Mouse (Mus musculus): ENCODE results near the gene Tbc1d4. TPM values are rescaled to one million over a fixed set of nuclear protein-coding genes. Genes with fewer than 3 reads are reported as not detected.
A peak's percentile ranks its signal among the peaks of the same experiment; 100 is the strongest.
"Not testable (repeated sequence)": the region's sequence is repeated elsewhere in the genome, so short reads cannot be mapped to it uniquely, and the experiment has no call there.

The Tbc1d4 gene
- total RNA-seq, 2 experiments from 2014 or later: 34.7 to 39.6 TPM

DNA sequence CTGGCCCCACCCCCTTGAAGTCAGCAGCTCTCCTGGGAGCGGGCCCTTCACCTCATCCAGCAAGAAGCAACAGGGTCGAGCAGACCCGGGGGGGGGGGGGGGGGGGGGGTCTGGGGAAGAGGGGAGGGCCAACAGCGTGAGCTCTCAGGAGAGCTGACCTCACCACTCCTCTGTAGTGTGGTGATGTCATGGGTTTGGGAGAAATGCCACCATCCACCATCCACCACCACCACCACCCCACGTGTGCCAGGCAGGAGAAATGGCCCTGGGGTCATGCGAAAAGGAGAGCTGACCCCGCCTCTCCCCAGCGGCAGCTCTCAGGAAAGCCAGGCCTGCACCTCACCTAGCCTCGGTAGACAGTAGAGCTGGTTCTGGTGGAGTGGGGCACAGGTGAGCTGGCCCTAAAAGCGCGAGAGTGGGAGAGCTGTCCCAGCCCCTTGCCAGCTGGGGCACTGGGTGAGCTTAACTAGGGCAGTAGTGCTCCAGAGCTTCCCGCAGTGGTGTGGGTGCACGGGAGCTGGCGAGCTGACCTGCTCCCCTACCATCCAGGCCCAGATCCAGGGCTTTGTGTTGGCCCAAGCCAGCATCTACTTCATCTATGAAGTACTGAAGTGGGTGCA lies 11.8 kb downstream of the Tbc1d4 start:
- intact Hi-C loops (cut with DNase I): no loop called here
- no peak for DNase-seq

- intact Hi-C loops (cut with DNase I): no loop called here
- DNase-seq: no peak
Measured at GRCm38 (mm10) chr14:101596691-101597090, 12.3 kb downstream of the Tbc1d4 start.

- intact Hi-C loops (cut with DNase I): no loop called here
Measured at GRCm38 (mm10) chr14:101595301-101596080, 13.5 kb downstream of the Tbc1d4 start.

DNA sequence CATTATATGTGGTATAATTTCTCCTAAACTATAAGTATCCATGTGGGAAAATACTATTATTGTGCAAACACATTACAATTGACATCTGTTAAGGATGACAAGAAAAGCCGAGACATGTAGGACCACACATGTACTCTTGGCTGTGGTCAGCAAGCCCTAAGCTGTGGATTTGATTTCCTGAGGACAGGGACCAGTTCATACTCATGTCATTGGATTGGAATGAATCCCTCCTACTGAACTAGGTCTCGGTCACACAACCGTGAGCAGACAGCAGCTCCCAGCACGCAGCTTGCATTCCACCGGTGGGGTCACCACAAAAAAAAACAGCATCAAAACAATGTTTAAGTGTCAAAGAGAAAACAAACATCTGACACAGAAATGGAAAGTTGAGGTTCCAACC lies 15.0 kb downstream of the Tbc1d4 start:
- intact Hi-C loops (cut with DNase I): no loop called here
- no peak for DNase-seq

More at GRCm38 (mm10) chr14:101595301-101596080, 13.5 kb downstream of the Tbc1d4 start:
- no peak for DNase-seq

- intact Hi-C loops (cut with DNase I): no loop called here
- DNase-seq: no peak
Measured at GRCm38 (mm10) chr14:101593340-101593739, 15.7 kb downstream of the Tbc1d4 start.

GRCm38 (mm10) chr14:101591101-101591500 lies 17.9 kb downstream of the Tbc1d4 start:
- peak; percentile 43 to 49 for DNase-seq
- intact Hi-C loops (cut with DNase I): no loop called here

DNA sequence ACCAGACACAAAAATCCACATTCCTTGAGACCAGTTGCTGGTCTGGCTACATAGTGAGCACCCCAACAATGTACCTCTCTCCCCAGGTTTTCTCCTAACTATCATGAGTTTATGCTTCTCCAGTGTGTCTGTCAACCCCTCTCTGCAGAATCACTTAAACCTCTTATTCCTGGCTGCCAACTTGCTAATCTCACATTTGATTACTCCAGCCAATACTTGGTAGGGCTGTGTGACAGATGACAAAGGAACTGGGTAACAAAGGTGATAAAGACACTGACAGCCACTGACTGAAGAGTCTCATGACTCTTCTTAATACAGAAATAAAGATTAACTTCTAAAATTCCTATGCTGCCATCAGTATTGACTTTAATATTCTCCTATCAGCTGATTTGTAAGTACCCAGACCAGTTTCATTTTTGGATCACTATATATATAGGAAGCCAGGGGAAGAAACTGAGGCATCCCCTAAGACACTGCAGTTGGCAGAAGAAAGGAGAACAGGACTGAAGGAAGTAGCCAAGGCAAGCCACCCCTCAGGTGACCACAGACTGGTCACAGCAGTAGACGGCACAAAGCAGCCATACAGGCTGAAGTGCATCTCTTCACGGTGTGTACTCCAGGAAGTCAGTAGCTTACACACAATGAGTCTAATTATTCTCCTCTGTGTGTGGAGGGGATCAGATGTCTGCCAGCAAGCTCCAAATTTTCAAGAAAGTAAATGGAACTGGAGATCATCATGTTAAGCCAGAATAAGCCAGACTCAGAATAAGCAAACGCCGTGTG lies 20.6 kb downstream of the Tbc1d4 start:
- intact Hi-C loops (cut with DNase I); DNase-seq: not testable (repeated sequence)

DNA sequence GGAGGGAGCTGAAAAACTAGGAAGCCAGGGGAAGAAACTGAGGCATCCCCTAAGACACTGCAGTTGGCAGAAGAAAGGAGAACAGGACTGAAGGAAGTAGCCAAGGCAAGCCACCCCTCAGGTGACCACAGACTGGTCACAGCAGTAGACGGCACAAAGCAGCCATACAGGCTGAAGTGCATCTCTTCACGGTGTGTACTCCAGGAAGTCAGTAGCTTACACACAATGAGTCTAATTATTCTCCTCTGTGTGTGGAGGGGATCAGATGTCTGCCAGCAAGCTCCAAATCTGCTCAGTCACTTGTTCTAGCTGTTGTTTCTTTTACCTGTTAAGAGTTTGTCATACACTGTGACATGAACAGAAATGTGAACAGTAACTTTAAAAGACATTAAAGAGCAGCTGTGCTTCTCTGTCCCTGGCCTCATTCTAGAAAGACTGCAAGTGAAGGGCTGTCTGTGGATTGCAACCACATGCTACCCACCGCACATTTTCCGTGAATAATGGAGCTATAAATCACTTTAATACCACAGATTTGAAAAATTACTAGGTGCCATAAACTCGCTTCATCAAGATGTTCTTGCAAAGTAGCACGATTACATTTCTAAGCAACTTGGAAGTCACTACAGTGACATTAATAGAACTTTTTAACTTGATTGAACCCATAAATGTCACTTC lies 21.5 kb downstream of the Tbc1d4 start:
- DNase-seq; intact Hi-C loops (cut with DNase I): not testable (repeated sequence)

DNA sequence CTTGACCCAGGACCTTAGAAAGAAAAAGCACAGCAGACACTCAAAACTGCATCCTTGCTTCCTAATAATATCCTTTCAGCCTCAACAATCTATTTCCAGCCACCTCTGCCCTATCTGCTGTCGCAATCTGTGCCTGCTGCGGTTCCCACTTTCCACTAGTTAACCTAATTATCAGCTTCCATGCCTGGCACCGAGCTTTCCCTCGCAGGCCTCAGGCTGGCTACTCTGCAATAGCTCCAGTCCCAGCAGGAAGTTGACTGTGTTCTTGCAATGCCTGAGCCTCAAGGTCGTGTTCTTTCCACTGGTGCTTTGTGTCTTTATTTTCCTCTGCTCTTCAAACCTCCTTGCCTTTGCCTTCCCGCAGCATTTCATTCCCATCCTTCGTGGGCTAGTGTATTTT lies 22.9 kb downstream of the Tbc1d4 start:
- intact Hi-C loops (cut with DNase I): loop anchor here (1.0 kb wide), 1 partner anchor 12 kb away; no protein-coding TSS in a partner anchor
- peak in 1 of 2 experiments; percentile 44 for DNase-seq

DNA sequence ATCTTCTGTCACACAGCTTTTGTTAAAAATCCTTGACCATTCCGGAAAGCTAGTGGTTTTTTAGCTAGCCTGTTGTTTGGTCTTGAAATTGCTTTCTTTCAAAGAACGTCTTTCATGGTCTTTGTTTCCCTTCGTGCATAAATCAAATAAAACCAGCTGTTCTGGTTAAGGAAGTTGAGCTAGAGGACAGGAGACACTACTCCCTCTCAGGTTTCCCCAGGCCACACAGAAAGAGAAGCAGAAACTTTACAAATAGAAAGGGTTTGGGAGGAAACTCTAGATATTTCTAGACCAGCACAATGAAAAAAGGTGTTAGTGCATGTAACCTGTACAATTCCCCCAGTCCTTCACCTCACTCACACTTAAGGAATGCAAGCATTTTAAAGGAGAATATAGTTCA lies 33.3 kb downstream of the Tbc1d4 start:
- intact Hi-C loops (cut with DNase I): no loop called here
- no peak for DNase-seq

GRCm38 (mm10) chr14:101574536-101574935 lies 34.5 kb downstream of the Tbc1d4 start:
- no peak for DNase-seq
- intact Hi-C loops (cut with DNase I): loop anchor here (5.0 kb wide), 1 partner anchor 57 kb away; no protein-coding TSS in a partner anchor

GRCm38 (mm10) chr14:101573107-101573614 lies 35.8 kb downstream of the Tbc1d4 start:
- intact Hi-C loops (cut with DNase I): loop anchor here (5.0 kb wide), 1 partner anchor 56 kb away; no protein-coding TSS in a partner anchor
- peak in 1 of 2 experiments; percentile 37 for DNase-seq

- intact Hi-C loops (cut with DNase I): no loop called here
- DNase-seq: peak; percentile 57 to 60
Measured at GRCm38 (mm10) chr14:101568828-101569227, 40.2 kb downstream of the Tbc1d4 start.

GRCm38 (mm10) chr14:101566717-101567116 lies 42.3 kb downstream of the Tbc1d4 start:
- DNase-seq: no peak
- intact Hi-C loops (cut with DNase I): no loop called here

DNA sequence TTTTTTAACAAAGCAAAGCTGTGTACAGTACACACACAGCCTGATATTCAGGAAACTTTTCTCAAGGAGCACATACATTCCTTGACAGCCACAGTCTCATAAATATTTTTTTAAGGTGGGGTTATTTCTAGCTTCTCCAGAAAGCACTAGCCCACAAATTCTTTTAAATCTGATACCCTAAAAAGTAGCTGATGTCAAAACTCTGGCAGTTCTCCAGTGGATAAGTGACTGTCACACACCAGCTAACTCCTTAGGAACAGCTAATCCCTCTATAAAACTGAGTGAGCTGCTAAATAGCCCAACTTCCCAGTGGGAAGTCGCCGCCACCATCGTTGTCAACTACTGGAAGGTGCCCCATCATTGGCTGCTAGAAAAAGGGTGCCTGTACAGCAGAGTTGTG lies 43.3 kb downstream of the Tbc1d4 start:
- intact Hi-C loops (cut with DNase I): no loop called here
- no peak for DNase-seq

DNA sequence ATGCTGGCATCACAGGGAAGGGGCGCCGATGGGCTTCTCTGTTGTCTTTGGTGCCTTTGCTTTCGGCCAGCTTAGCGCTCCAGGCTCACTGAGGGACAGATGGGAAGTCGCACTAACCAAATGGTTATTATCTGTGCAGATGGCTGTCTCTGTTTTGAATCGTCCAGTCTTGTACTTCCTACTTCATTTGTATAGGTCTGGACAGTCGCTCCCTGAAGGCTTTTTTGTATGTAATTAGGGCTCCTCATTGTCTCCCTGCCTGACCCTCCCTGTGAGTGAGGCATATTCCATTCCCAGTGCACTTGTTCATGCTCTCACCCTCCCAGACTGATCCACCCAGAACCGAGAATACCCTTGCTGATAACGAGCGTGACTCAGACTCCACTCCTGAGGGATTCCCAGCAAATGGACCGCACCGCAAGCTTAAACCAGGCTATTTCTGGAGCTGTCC lies 47.7 kb downstream of the Tbc1d4 start:
- DNase-seq: peak; percentile 49 to 60
- intact Hi-C loops (cut with DNase I): no loop called here

GRCm38 (mm10) chr14:101559446-101559845 lies 49.5 kb downstream of the Tbc1d4 start:
- DNase-seq: no peak
- intact Hi-C loops (cut with DNase I): no loop called here

DNA sequence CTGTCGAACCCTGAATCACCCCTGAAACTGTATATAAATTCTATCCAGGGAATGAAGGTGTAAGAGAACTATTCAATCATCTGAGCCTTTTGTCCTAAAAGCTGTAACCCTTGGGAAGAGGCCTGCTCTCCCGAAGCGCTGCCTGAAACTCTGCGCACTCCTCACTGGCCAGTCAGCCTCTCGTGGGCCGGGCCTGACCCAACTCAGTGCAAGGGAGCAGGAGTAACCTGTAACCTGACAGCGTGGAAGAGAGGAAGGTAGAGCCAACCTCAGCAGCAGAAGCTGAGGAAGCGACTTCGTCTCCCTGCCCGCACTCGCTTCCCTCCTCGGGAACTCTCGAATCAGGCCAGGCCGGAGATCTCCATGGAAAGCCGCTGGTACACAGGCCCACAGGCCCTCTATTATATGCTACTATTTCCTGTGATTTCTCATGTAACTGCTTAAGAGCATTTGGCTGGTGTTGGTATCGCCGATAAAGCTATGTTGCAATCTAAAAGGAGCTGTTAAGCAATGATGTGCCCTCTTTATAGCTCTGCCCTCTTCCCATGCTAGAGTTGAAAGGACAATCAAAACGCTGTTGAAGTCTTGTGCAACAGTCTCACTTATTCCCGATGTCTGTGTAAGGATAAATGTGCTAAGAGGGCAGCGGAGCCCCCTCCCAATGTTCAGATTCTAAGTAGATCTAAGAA lies 60.0 kb downstream of the Tbc1d4 start:
- intact Hi-C loops (cut with DNase I): no loop called here
- no peak for DNase-seq

- intact Hi-C loops (cut with DNase I): no loop called here
- no peak for DNase-seq
Measured at GRCm38 (mm10) chr14:101541863-101542262, 67.1 kb downstream of the Tbc1d4 start.

GRCm38 (mm10) chr14:101541141-101541540 lies 67.8 kb downstream of the Tbc1d4 start:
- no peak for DNase-seq
- intact Hi-C loops (cut with DNase I): no loop called here

All from heart, postnatal 10 days (tissue).